Mouse (Mus musculus) CH12F3 (cell line): ENCODE measurements around the gene Wtap.
"Not testable (repeated sequence)": the region's sequence is repeated elsewhere in the genome, so short reads cannot be mapped to it uniquely, and the experiment has no call there.

ENCODE experiments used
- in situ Hi-C: fragments of 300-500 bp; cut with MboI; formaldehyde crosslinking; loops from 2 replicates; pipeline ENCODE4 v1.14.3; 2020; ENCODE audit warnings: low sequenced_read_pairs

Gene Wtap

DNA sequence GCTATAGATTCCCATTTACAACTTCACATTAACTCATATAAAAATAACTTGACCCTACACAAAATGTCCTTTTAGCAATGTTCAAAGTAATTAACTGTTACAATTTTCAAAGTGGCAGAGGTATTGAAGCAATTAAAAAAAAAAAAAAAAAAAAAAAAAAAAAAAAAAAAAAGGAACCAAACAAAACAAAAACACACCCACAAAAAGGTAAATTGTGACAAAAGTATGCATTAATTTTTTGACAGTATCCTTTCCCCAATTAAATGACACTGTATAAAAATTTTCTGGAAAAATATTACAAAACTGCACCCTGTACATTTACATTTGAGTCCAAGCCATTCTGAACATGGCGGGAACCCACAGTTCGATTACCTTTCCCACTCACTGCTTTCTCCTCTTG, 26.8 kb downstream of the Wtap start:
- in situ Hi-C loops, result no loop called here

DNA sequence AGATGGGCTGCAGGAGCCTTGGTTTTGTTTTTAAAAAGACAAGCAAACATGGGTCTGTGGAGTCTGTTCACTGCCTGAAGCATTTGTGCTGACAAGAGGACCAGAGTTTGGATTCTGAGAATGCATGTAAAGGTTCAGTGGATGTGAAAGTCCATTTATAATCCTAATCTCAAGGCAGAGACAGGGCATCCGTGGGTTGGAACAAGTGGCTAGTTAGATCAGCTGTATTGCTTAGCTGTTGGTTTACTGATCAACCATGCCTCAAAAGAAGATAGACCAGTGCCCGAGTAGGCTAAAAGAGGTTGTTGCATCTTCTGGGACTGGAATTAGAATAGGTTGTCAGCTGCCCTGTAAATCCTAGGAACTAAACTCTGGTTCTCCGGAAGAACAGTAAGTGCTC, 30.5 kb downstream of the Wtap start:
- in situ Hi-C loops, result no loop called here

DNA sequence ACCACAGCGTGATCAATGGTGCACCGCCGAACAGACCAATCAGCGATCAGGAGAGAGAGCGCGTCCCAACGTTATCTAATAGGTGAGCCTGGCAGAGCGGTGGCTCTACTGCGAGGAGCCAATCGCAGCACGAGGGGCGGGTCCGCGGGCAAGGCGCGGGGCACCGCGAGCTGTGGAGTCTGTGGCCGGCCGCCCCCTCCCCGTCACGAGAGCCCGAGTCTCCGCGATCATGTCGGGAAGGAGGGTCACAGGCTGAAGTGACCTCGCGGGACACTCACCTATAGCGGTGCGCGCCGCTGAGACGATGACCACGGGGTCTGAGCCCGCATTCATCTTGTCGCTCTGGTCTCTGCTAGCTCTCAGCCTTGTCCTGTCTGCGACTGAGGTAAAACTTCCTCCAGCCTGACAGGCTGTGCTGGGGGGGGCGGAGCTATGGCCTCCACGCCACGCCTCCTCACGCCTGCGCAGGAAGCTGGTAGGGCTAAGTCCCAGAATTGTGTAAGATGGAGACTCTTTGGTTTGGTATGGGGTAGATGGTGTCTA, 33.6 kb downstream of the Wtap start, which contains the start of gene Acat2:
Gene Acat2 (minus strand): TSS at position 417 of the 543 bp plus-strand sequence.
- in situ Hi-C loops, result no loop called here

DNA sequence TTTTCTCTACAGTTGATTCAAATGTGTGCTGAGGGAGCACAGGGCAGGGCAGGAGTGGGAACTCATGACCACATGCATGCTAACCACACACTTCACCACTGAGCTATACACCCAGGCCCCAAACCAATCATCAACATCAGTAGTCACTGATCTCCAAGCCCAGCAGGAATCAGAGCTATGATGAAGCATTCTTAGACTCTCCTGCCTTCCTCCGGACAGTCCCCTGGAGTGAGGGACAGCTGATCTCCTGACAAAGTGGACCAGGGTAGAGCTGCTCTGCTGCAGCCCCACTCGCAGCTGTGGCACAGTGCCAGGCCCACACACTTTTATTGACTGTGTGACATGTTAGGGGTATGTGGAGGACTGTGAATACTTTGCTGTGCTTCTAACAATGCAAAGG, 34.6 kb downstream of the Wtap start:
- in situ Hi-C loops, result not testable (repeated sequence)

DNA sequence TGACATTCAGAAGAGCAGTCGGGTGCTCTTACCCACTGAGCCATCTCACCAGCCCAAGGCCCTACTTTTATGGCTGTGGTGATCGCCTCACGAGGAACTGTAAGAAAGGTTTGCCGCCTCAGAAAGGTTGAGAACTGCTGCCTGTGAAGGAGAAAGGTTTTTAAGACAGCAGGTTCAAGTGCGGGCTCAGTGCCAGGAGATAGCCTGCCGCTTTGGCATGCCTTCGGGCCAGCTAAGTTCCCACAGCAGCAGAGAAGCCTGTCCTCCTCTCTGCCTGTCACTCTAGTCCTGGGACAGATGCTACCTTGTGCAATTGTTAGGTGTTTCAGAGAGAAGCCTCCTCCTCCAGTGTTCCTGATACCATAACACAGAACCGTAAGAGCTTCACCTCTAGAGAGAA, 37.3 kb downstream of the Wtap start:
- in situ Hi-C loops, result no loop called here

DNA sequence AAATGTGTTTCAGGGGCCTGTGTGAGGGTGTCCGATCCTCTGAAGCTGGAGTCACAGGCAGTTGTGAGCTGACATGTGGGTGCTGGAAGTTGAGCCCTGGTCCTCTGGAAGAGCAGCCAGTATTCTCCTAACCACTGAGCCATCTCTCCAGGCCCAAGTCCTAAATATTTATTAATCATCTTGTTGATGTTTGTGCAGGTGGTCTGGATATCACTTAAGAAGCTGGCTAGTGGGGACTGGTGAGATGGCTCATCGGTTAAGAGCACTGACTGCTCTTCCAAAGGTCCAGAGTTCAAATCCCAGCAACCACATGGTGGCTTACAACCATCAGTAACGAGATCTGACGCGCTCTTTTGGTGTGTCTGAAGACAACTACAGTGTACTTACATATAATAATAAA, 44.3 kb downstream of the Wtap start:
- in situ Hi-C loops, result no loop called here

DNA sequence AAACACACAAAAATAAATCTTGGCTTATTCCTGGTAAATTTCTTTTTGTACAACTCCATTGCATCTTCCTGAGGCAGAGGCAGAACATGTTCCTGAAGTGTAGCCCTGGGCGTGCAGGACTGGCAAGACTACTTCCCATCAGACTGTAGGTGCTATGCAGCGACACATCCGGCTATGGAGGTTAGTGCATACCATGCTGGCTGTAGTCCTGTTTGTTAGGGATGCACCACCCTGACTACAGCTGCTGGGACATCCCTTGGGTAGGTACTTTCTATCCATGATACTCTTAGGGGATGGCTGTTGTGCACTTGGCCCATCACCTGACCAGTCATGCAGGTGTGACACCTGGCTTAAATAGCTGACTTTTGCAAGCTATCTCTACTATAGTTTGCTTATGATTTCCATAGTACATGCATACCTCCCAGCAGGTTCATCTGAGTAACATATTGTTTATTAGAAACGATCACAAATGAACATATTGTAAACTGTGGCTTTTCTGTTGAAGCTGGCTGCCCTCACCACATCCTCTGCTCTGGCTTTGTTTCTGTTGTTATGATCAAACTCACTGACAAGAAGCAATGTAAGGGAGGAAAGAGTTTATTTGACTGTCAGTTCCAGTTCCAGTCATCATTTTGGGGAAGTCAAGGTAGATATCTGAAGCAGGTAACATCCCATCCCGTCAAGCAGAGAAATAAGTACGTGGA, 51.4 kb downstream of the Wtap start:
- in situ Hi-C loops, result no loop called here

DNA sequence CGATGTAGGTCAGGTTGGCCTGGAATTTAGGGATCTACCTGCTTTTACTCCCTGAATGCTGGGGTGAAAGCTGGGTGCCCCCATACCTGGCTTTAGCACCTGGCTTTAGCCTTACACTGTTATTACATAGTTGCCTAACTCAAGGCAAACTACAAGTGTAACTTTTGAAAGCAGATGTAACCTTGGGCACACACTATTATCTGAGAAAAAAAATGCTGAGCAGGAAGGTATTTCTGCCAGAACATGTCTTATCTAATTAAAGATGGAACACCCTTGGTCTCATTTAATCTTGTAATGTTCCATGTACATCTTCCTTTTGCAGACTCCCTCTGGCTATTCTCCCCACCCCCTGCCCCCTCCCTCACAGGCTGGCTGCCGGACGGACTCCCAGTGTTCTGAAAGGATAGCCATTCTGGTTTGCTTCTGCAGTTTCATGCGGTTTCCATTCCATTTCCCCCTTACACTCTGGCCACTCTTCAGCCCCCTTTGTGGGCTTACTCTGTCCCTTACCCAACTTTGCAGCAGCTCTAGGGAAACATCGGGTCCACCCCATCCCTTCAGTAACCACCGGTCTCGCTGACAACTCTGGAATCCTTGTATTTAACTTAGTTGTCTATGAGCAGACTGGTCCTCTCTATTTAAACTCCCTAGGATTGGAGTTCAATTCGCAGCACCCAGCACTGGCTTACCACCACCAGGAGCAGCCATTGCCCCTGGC, 52.3 kb downstream of the Wtap start:
- in situ Hi-C loops, result no loop called here

DNA sequence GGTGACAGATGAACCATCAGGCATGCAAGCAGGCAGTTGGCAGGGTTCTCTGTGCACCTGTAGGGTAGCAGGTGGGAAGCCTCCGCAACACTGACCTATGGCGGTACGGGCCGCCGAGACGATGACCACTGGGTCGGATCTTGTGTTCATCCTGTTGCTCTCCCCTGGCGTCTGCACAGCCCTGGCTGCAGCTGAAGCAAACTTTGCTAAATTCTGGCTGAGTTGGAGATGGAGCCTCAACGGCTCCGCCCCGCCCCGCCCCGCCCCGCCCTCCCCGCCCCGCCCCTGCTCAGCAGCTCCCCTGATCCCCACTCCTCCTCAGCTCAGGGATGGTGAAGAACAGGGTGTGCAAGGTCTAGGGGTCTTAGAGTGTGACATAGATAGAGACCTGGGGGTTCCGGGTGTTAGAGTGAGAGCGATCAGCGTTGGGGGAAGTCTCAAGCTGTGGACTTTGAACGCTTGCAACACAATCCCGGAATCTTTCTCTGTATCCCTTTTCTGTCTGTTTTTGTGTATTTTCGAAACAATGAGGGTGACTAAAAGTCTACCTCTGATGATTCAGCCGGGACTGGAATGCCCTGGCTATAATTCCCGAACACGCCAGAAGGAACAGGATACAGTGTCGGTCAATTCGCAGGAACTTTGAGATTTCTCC, 53.7 kb downstream of the Wtap start, which contains the start of gene Acat3:
Gene Acat3 (minus strand): TSS at position 450 of the 655 bp plus-strand sequence.
- in situ Hi-C loops, result no loop called here

DNA sequence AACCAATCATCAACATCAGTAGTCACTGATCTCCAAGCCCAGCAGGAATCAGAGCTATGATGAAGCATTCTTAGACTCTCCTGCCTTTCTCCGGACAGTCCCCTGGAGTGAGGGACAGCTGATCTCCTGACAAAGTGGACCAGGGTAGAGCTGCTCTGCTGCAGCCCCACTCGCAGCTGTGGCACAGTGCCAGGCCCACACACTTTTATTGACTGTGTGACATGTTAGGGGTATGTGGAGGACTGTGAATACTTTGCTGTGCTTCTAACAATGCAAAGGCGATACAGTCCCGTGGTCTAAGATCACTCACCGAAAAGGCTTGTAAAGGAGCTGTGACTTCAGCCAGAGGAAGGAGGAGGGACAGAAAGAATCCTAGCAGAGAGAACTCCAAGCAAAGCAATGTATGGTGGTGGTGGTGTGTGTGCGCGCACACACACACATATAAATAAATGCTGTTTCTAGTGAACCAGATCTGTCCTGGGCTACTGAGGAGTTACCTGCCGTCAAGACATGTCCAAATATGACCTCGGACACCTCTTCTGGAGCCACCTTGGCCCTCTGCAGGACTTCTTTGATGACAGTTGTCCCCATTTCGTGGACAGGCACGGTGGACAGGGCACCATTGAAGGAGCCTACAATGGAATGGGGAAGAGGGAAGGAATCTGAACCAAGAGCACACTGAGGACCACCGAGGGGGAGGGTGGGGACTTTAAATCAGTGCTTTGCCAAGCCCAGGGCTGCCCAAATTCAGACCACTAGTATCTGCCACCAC, 54.4 kb downstream of the Wtap start:
- in situ Hi-C loops, result not testable (repeated sequence)

DNA sequence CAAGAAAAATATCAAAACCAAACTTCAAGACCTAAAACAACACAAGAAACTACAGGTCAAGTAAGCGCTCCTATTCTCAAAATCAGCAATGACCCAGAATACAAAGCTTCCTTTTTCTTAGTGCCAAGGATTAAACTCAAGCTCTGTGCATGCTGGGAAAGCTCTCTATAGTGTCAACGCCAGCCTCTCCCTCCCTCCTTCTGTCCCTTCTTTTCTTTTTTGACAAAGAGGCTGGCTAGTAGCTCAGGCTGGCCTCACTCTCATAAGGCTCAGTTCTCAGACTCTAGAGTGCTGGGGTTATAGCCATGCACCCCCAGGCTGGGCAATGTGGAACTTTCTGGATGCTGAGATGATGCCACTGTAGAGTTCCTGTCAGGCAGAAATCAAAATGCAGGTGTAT, 55.9 kb downstream of the Wtap start:
- in situ Hi-C loops, result no loop called here

DNA sequence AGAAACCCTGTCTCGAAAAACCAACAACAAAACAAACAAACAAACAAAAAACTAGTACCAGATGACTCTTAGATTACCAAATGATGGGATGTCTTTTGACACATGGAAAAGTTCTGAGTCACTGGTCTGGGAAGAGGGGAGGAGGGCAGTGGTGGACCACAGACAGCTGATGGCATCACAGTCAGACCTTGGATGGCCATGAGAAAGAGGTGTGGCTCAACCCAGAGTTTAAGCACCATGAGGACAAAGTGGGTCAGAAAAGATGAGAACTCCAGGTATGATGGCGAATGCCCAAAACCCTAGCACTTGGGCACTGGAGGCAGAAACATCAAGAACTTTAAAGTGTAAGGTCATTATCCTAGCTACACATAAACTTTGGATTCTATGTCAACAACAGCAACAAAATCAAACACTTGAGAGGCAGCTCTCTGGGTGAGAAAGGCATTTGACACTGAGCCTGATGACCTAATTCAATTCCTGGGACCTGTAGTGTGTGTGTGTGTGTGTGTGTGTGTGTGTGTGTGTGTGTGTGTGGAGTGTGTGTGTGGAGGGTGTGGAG, 56.5 kb downstream of the Wtap start:
- in situ Hi-C loops, result no loop called here

DNA sequence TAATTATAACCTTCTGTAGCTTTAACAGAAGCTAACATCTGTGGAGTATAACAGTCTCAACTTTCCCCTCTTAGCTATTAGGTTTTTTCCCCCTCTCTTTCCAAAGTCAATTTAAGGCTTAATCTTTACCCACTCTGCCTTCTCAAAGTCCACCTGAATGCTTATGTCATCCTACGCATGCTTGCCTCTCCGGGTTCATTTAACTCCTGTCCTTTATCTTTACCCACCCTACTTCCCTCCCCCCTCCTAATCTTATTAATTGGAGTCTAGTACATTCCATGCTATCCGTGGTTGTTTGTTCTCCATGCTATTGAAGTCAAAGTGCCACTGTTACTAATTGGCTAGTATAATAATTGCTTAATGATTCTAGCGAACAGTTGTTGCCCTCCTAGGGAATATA, 58.2 kb downstream of the Wtap start:
- in situ Hi-C loops, result no loop called here

DNA sequence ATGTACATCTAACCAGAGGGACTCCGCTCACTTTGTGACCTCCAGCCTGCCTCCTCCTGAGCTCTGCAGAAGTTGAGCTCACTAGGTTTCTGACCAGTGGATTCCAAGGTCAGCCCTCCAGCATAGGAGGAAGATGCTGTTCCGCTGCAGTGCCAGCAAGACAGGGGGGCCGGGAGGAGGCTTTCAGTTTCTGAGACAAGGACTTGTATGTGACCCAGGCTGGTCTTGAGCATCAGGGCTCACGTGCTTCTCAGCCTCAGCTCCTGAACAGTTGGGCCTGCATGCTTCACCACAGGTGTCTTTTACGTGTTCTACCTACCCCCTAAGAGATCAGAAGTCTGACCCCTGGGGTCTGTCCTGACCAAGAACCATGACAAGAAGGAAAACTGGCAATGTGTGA, 62.4 kb downstream of the Wtap start:
- in situ Hi-C loops, result not testable (repeated sequence)

DNA sequence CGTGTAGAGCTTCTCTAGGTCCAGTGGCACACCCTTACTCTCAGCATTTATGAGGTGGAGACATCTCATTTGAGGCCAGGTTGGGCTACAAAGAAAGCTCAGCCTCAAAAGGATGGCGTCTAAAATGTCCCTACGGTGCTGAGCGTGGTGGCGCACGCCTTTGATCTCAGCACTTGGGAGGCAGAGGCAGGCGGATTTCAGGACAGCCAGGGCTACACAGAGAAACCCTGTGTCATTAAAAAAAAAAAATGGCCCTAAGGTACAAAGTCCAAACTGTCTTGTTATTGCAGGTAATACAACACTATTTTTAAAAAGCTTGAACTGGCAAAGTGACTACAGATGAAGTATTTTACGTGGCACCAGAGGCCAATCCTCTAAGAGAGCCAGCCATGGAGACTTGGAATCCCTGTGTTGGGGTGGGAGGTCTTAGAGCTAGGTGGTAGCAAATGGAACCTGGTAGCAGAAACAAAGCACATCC, 68.2 kb downstream of the Wtap start:
- in situ Hi-C loops, result no loop called here

DNA sequence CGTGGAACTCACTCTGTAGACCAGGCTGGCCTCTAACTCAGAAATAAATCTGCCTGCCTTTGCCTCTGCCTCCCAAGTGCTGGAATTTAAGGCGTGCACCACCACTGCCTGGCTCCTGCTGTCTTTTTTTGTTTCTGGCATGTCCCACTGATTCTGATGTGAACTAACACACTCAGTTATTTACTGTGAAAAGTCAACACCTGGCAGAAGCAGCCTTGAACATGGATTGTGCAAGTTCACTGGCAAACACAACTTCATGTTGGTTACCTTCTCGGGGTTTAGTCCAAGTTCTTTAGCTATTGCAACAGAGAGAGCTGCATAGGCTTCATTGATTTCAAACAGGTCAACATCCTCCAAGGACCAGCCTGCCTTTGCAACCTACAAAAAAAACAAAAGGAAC, 69.0 kb downstream of the Wtap start:
- in situ Hi-C loops, result no loop called here

DNA sequence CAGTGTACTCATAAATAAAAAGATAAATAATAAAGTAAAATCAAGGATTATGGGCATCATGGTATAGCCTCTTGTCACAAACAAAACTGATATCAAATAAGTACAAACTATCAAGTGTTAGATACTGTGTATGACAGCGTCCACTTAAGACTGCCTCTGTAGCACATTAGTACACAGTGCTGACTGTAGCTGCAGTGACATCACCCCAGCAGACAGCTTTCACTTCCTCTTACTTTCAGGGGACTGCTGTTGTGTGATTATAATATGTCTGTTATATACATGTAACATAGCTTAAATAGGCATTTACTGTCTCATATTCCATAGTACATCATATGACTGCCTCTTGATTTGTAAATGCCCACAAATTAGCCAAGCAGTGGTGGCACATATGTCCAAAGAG, 72.9 kb downstream of the Wtap start:
- in situ Hi-C loops, result no loop called here
